Mouse (Mus musculus): ENCODE measurements at regions not wholly inside any gene's neighbourhood (a gene's known extent, or its start where the extent isn't known, plus 50 kb on each side); places are given as distances from the start of the nearest gene placed in this dataset.
"Not testable (repeated sequence)": the region's sequence is repeated elsewhere in the genome, so short reads cannot be mapped to it uniquely, and the experiment has no call there.

- ATAC-seq (ENCODE audit: insufficient read depth, low read depth) (no peak), DNase-seq (ENCODE audit: low spot score) (no peak)
- Histone ChIP-seq H3K9ac (replicated peaks; ENCODE audit: low read depth, low read length) (no peak overlapping the region), H3K9me3 (replicated peaks; ENCODE audit: control insufficient read depth, low read length) (no peaks in the 10 kb centered on the region), H3K27ac (ENCODE audit: low read depth) (no peak overlapping the region), H3K36me3 (replicated peaks; ENCODE audit: control insufficient read depth, insufficient read depth, low read length) (no peaks in the 10 kb centered on the region), H3K4me2 (ENCODE audit: low read depth, low read length) (no peak overlapping the region), H3K4me1 (ENCODE audit: control insufficient read depth, insufficient read depth) (no peaks in the 10 kb centered on the region), H3K27me3 (ENCODE audit: control insufficient read depth, insufficient read depth, low read length) (no peaks in the 10 kb centered on the region), H3K4me3 (ENCODE audit: low read depth, low read length) (no peak overlapping the region)
- TF ChIP-seq CTCF (IDR thresholded peaks at IDR 0.05; ENCODE audit: low read depth), result no peak
- no peak for TF ChIP-seq EP300 (IDR thresholded peaks at IDR 0.05; ENCODE audit: low read depth)
- WGBS, result 57% methylated on average over 4 of the region's 4 CpGs
Measured at GRCm38 (mm10) chr2:108034882-108035281, 744.4 kb downstream of the Kcna4 start.

GRCm38 (mm10) chr2:108042086-108042485, 751.6 kb downstream of the Kcna4 start:
- TF ChIP-seq EP300 (IDR thresholded peaks at IDR 0.05; ENCODE audit: low read depth) (no peak), CTCF (IDR thresholded peaks at IDR 0.05; ENCODE audit: low read depth) (no peak)
- Histone ChIP-seq H3K9me3 (replicated peaks; ENCODE audit: control insufficient read depth, low read length) (no peaks in the 10 kb centered on the region), H3K4me1 (ENCODE audit: control insufficient read depth, insufficient read depth) (no peaks in the 10 kb centered on the region), H3K36me3 (replicated peaks; ENCODE audit: control insufficient read depth, insufficient read depth, low read length) (no peaks in the 10 kb centered on the region), H3K27me3 (ENCODE audit: control insufficient read depth, insufficient read depth, low read length) (no peaks in the 10 kb centered on the region), H3K9ac (replicated peaks; ENCODE audit: low read depth, low read length) (no peak overlapping the region), H3K27ac (ENCODE audit: low read depth) (no peak overlapping the region), H3K4me3 (ENCODE audit: low read depth, low read length) (no peak overlapping the region), H3K4me2 (ENCODE audit: low read depth, low read length) (no peak overlapping the region)
- DNase-seq (ENCODE audit: low spot score) (no peak), ATAC-seq (ENCODE audit: insufficient read depth, low read depth) (no peak)
- 64% methylated on average over 2 of the region's 2 CpGs for WGBS

- Histone ChIP-seq H3K4me3 (ENCODE audit: low read depth, low read length) (no peak overlapping the region), H3K36me3 (replicated peaks; ENCODE audit: control insufficient read depth, insufficient read depth, low read length) (no peaks in the 10 kb centered on the region), H3K4me2 (ENCODE audit: low read depth, low read length) (no peak overlapping the region), H3K9me3 (replicated peaks; ENCODE audit: control insufficient read depth, low read length) (no peaks in the 10 kb centered on the region), H3K4me1 (ENCODE audit: control insufficient read depth, insufficient read depth) (no peaks in the 10 kb centered on the region), H3K27me3 (ENCODE audit: control insufficient read depth, insufficient read depth, low read length) (no peaks in the 10 kb centered on the region), H3K9ac (replicated peaks; ENCODE audit: low read depth, low read length) (no peak overlapping the region), H3K27ac (ENCODE audit: low read depth) (no peak overlapping the region)
- no peak for ATAC-seq (ENCODE audit: insufficient read depth, low read depth)
- DNase-seq (ENCODE audit: low spot score), result no peak
- 75% methylated on average over 2 of the region's 2 CpGs for WGBS
- TF ChIP-seq CTCF (IDR thresholded peaks at IDR 0.05; ENCODE audit: low read depth) (no peak), EP300 (IDR thresholded peaks at IDR 0.05; ENCODE audit: low read depth) (no peak)
Measured at GRCm38 (mm10) chr2:108044885-108045284, 754.4 kb downstream of the Kcna4 start.

- H3K27me3 ChIP-seq (ENCODE audit: control insufficient read depth, insufficient read depth, low read length), result no peaks in the 10 kb centered on the region
- H3K9ac ChIP-seq (replicated peaks; ENCODE audit: low read depth, low read length), result no peak overlapping the region
- H3K4me3 ChIP-seq (ENCODE audit: low read depth, low read length), result no peak overlapping the region
- no peak for TF ChIP-seq EP300 (IDR thresholded peaks at IDR 0.05; ENCODE audit: low read depth)
- TF ChIP-seq CTCF (IDR thresholded peaks at IDR 0.05; ENCODE audit: low read depth), result no peak
- no peak overlapping the region for H3K27ac ChIP-seq (ENCODE audit: low read depth)
- DNase-seq (ENCODE audit: low spot score) (no peak), ATAC-seq (ENCODE audit: insufficient read depth, low read depth) (no peak)
- WGBS, result 63% methylated on average over 2 of the region's 2 CpGs
- no peak overlapping the region for H3K4me2 ChIP-seq (ENCODE audit: low read depth, low read length)
- no peaks in the 10 kb centered on the region for H3K36me3 ChIP-seq (replicated peaks; ENCODE audit: control insufficient read depth, insufficient read depth, low read length)
- no peaks in the 10 kb centered on the region for H3K4me1 ChIP-seq (ENCODE audit: control insufficient read depth, insufficient read depth)
- H3K9me3 ChIP-seq (replicated peaks; ENCODE audit: control insufficient read depth, low read length), result no peaks in the 10 kb centered on the region
Measured at GRCm38 (mm10) chr2:108045997-108046396, 755.6 kb downstream of the Kcna4 start.

GRCm38 (mm10) chr2:108062751-108063150, 772.3 kb downstream of the Kcna4 start:
- H3K4me3 ChIP-seq (ENCODE audit: low read depth, low read length); H3K4me1 ChIP-seq (ENCODE audit: control insufficient read depth, insufficient read depth); H3K4me2 ChIP-seq (ENCODE audit: low read depth, low read length); ATAC-seq (ENCODE audit: insufficient read depth, low read depth); H3K9me3 ChIP-seq (replicated peaks; ENCODE audit: control insufficient read depth, low read length); H3K36me3 ChIP-seq (replicated peaks; ENCODE audit: control insufficient read depth, insufficient read depth, low read length); H3K27me3 ChIP-seq (ENCODE audit: control insufficient read depth, insufficient read depth, low read length); H3K9ac ChIP-seq (replicated peaks; ENCODE audit: low read depth, low read length); DNase-seq (ENCODE audit: low spot score); H3K27ac ChIP-seq (ENCODE audit: low read depth): not testable (repeated sequence)
- WGBS, result 73% methylated on average over 2 of the region's 2 CpGs

- WGBS, result 61% methylated on average over 3 of the region's 3 CpGs
Measured at GRCm38 (mm10) chr2:108083911-108084310, 793.5 kb downstream of the Kcna4 start.

More at GRCm38 (mm10) chr2:108083911-108084310, 793.5 kb downstream of the Kcna4 start:
- DNase-seq (ENCODE audit: low spot score) (no peak), ATAC-seq (ENCODE audit: insufficient read depth, low read depth) (no peak)
- H3K9ac ChIP-seq (replicated peaks; ENCODE audit: low read depth, low read length), result no peak overlapping the region
- H3K9me3 ChIP-seq (replicated peaks; ENCODE audit: control insufficient read depth, low read length), result no peaks in the 10 kb centered on the region
- no peak overlapping the region for H3K27ac ChIP-seq (ENCODE audit: low read depth)
- no peak overlapping the region for H3K4me3 ChIP-seq (ENCODE audit: low read depth, low read length)
- H3K27me3 ChIP-seq (ENCODE audit: control insufficient read depth, insufficient read depth, low read length), result no peaks in the 10 kb centered on the region
- TF ChIP-seq CTCF (IDR thresholded peaks at IDR 0.05; ENCODE audit: low read depth), result no peak
- TF ChIP-seq EP300 (IDR thresholded peaks at IDR 0.05; ENCODE audit: low read depth), result no peak
- no peaks in the 10 kb centered on the region for H3K4me1 ChIP-seq (ENCODE audit: control insufficient read depth, insufficient read depth)
- no peaks in the 10 kb centered on the region for H3K36me3 ChIP-seq (replicated peaks; ENCODE audit: control insufficient read depth, insufficient read depth, low read length)
- no peak overlapping the region for H3K4me2 ChIP-seq (ENCODE audit: low read depth, low read length)

Measured in heart, postnatal 0 days (tissue).